Mouse (Mus musculus): ENCODE results near the gene Fibp. TPM values are rescaled to one million over a fixed set of nuclear protein-coding genes. Genes with fewer than 3 reads are reported as not detected.

Fibp gene
- polyA plus RNA-seq, 1 experiment from 2014 or later: 103 TPM

DNA sequence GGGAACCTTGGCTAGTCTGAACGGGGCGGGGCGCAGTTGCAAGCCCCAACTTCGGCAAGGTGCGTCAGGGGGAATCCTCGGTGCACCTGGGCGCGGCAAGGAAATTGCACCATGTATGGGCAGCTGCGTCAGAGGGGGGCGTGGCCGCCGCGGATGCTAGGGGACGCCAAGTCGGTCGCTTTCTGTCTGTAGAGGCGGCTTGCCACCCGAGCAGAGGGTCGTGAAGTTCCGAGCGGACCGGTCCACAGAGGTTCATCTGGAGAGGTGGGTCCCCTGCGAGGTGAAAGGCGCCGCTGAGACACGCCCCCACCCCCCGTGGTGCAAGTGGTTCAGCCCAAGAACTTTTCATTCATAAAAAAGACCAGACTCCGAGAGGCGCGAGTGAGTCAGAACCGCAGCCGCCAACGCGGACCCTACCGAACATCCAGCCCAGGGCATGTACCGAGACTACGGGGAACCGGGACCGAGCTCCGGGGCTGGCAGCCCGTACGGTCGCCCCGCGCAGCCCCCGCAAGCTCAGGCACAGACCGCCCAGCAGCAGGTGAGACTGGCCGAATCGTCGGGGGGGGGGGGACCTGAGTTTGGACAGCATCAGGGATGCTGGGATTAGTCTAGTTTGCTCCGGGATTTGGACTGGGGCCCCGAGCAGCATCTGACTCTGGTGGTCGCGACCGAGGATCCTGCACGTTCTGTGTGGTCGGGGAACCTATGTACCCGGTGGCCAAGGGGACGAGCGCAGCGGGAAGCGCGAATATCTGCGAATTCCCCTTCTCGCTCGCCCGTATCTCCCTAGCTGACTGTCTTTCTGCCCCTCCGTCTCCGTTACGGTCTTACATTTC is 12.7 kb upstream of the Fibp start, which contains the start of gene Fosl1:
Gene Fosl1, plus strand, starts transcription at position 33 of the 839 bp plus-strand sequence.
- H3K27me3 ChIP-seq (ENCODE audit: control insufficient read depth, insufficient read depth, low read length): peaks cover 44% of the 10 kb centered on the region
- peak within 1 kb of the TSS; percentile 91 for H3K4me2 ChIP-seq
- ATAC-seq (ENCODE audit: low FRiP score) (peak; percentile 58), DNase-seq (ENCODE audit: low spot score, missing footprints) (peak; percentile 94)
- peak within 1 kb of the TSS; percentile 48 for H3K9ac ChIP-seq (ENCODE audit: low read length)
- H3K4me1 ChIP-seq (ENCODE audit: control insufficient read depth, insufficient read depth, low read length): peaks cover 12% of the 10 kb centered on the region
- H3K4me3 ChIP-seq (ENCODE audit: low read depth, low read length): peak within 1 kb of the TSS; percentile 50
- no peak within 1 kb of the TSS for H3K27ac ChIP-seq (ENCODE audit: low read depth, low read length)
- H3K9me3 ChIP-seq (ENCODE audit: control insufficient read depth, low read length): no peaks in the 10 kb centered on the region
- WGBS: under 1% methylated on average over 67 of the region's 70 CpGs
- H3K36me3 ChIP-seq (ENCODE audit: control insufficient read depth, insufficient read depth, low read length): no peaks in the 10 kb centered on the region

DNA sequence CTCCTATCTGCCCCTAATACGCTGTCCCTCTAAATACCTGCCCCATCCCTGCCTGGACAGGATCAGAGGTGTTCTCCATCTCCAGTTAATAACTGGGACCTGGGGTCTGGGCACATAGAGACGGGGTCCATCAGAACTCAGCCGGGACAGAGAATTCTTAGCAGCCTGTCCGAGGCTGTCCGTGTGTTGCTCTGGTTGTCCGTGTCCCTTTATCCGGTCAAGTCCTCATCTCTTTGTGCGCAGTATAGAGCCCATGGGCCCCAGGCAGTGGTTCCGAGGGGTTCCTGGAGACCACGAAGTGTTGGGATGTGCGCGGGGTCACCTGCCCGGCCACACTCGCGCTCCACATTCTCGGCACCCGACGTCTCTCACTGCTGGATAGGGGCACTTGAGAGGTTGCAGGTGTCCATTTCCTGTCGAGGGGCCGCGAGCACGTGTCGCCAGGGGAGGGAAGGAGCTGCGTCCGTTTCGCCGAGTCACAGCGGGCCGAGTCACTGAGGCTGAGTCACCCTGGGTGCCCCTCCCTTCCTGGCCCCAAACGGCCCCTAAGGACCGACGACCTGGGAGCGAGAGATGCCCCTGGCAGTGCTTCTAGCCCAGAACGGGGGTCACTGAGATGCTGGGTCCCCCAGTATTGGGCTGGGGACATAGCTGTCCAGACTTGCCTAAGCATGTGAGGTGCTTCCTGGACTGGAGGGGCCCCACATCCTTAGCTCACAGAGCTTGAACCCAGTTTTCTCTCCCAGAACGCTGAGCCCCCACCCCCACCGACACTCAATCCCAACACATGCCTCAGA is 11.9 kb upstream of the Fibp start:
- Histone ChIP-seq H3K4me2 (peak overlapping the region; percentile 91; the same call in 1 of the 2 replicates), H3K9ac (ENCODE audit: low read length) (no peak overlapping the region), H3K27me3 (ENCODE audit: control insufficient read depth, insufficient read depth, low read length) (peaks cover 44% of the 10 kb centered on the region), H3K27ac (ENCODE audit: low read depth, low read length) (no peak overlapping the region), H3K4me1 (ENCODE audit: control insufficient read depth, insufficient read depth, low read length) (peaks cover 12% of the 10 kb centered on the region), H3K36me3 (ENCODE audit: control insufficient read depth, insufficient read depth, low read length) (no peaks in the 10 kb centered on the region), H3K9me3 (ENCODE audit: control insufficient read depth, low read length) (no peaks in the 10 kb centered on the region), H3K4me3 (ENCODE audit: low read depth, low read length) (peak overlapping the region; percentile 50)
- WGBS: 9% methylated on average over 36 of the region's 36 CpGs
- DNase-seq (ENCODE audit: low spot score, missing footprints) (peak; percentile 93), ATAC-seq (ENCODE audit: low FRiP score) (no peak)

DNA sequence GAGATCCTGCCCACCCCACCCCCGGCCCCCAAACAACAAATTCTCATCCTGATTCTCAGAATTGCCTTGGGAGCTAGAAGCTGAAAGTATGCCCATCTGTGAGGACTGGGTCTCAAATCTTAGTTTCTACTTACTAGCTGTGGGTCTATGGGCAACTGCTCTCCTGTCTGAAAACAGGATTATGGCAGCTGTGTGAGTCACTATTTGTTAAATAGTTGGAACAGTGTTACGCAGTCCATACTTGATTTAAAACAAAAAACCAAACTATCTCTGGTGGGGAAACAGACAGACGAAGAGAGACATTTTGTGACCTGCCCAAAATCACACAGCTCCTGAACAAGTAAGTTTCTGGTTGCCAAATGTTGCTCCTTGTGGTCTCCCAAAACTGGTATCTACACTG is 10.7 kb upstream of the Fibp start:
- no peaks in the 10 kb centered on the region for H3K9me3 ChIP-seq (ENCODE audit: control insufficient read depth, low read length)
- H3K36me3 ChIP-seq (ENCODE audit: control insufficient read depth, insufficient read depth, low read length): no peaks in the 10 kb centered on the region
- no peak overlapping the region for H3K27ac ChIP-seq (ENCODE audit: low read depth, low read length)
- no peak overlapping the region for H3K9ac ChIP-seq (ENCODE audit: low read length)
- 84% methylated on average over 3 of the region's 3 CpGs for WGBS
- H3K4me3 ChIP-seq (ENCODE audit: low read depth, low read length): no peak overlapping the region
- H3K4me2 ChIP-seq: no peak overlapping the region
- H3K27me3 ChIP-seq (ENCODE audit: control insufficient read depth, insufficient read depth, low read length): peaks cover 44% of the 10 kb centered on the region
- ATAC-seq (ENCODE audit: low FRiP score) (no peak), DNase-seq (ENCODE audit: low spot score, missing footprints) (no peak)
- H3K4me1 ChIP-seq (ENCODE audit: control insufficient read depth, insufficient read depth, low read length): peaks cover 12% of the 10 kb centered on the region

DNA sequence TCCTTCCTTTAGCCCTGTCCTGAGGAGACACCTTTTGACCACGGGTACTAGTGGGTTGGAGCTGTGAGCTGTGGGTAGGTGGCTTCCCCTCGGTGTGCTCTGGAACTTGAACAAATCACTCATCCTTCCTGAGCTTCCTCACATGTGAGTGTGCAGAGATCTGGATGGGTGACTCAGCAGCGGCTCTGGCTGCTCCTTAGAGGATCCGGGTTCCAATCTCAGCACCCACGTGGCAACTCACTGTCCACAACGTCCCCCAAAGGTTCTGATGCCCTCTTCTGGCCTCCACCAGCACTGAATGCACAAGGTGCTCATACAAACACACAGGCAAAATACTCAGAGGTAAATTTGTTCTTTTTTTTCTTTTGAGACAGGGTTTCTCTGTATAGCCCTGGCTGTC is 8.6 kb upstream of the Fibp start:
- H3K4me1 ChIP-seq (ENCODE audit: control insufficient read depth, insufficient read depth, low read length): peaks cover 29% of the 10 kb centered on the region
- H3K9ac ChIP-seq (ENCODE audit: low read length): no peak overlapping the region
- H3K4me3 ChIP-seq (ENCODE audit: low read depth, low read length): no peak overlapping the region
- no peak overlapping the region for H3K27ac ChIP-seq (ENCODE audit: low read depth, low read length)
- no peak overlapping the region for H3K4me2 ChIP-seq
- DNase-seq (ENCODE audit: low spot score, missing footprints) (no peak), ATAC-seq (ENCODE audit: low FRiP score) (no peak)
- H3K9me3 ChIP-seq (ENCODE audit: control insufficient read depth, low read length): no peaks in the 10 kb centered on the region
- H3K27me3 ChIP-seq (ENCODE audit: control insufficient read depth, insufficient read depth, low read length): peaks cover 35% of the 10 kb centered on the region
- WGBS: 80% methylated on average over 6 of the region's 6 CpGs
- H3K36me3 ChIP-seq (ENCODE audit: control insufficient read depth, insufficient read depth, low read length): no peaks in the 10 kb centered on the region

DNA sequence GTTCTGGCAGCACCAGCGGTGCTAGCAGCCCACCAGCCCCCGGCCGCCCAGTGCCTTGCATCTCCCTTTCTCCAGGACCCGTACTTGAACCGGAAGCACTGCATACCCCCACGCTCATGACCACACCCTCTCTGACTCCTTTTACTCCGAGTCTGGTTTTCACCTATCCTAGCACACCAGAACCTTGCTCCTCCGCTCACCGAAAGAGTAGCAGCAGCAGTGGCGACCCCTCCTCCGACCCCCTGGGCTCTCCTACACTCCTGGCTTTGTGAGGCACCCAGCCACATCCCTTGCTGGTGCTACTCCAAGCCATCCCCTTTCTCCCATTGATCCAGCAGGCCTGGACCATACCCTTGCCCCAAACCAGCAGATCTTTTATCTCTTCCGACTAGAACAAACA is 5.4 kb upstream of the Fibp start:
- WGBS: 76% methylated on average over 12 of the region's 12 CpGs
- DNase-seq (ENCODE audit: low spot score, missing footprints) (no peak), ATAC-seq (ENCODE audit: low FRiP score) (no peak)
- H3K4me3 ChIP-seq (ENCODE audit: low read depth, low read length): no peak overlapping the region
- H3K27ac ChIP-seq (ENCODE audit: low read depth, low read length): no peak overlapping the region
- no peak overlapping the region for H3K9ac ChIP-seq (ENCODE audit: low read length)
- peaks cover 24% of the 10 kb centered on the region for H3K4me1 ChIP-seq (ENCODE audit: control insufficient read depth, insufficient read depth, low read length)
- peak overlapping the region; percentile 100; the same call in 1 of the 2 replicates for H3K4me2 ChIP-seq
- H3K27me3 ChIP-seq (ENCODE audit: control insufficient read depth, insufficient read depth, low read length): peaks cover 4% of the 10 kb centered on the region; the same call in 1 of the 2 replicates
- H3K9me3 ChIP-seq (ENCODE audit: control insufficient read depth, low read length): no peaks in the 10 kb centered on the region
- no peaks in the 10 kb centered on the region for H3K36me3 ChIP-seq (ENCODE audit: control insufficient read depth, insufficient read depth, low read length)

DNA sequence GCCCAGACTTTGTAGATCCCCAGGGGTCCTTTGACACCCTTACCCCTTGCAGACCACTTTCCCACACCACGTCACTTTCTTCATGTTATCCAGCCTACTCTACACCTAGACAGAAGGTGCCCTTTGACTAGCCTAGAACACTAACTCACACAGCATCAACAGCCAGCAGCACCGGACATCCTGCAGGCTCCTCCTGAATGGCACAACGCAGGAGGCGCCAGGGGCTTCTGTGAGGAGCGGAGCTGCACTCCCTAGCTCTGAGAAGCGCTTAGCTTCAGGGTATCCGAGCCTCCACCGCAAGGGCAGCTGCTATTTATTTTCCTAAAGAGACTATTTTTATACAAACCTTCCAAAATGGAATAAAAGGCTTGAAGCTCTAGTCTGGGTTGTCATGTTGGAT is 4.8 kb upstream of the Fibp start:
- Histone ChIP-seq H3K4me2 (peak overlapping the region; percentile 100), H3K4me1 (ENCODE audit: control insufficient read depth, insufficient read depth, low read length) (peaks cover 26% of the 10 kb centered on the region), H3K9me3 (ENCODE audit: control insufficient read depth, low read length) (no peaks in the 10 kb centered on the region), H3K36me3 (ENCODE audit: control insufficient read depth, insufficient read depth, low read length) (no peaks in the 10 kb centered on the region), H3K27me3 (ENCODE audit: control insufficient read depth, insufficient read depth, low read length) (0 out of 2 replicates have a peak, but pooled peaks cover 3% of the 10 kb centered on the region), H3K4me3 (ENCODE audit: low read depth, low read length) (peak overlapping the region; percentile 75; the same call in 1 of the 2 replicates), H3K9ac (ENCODE audit: low read length) (no peak overlapping the region), H3K27ac (ENCODE audit: low read depth, low read length) (no peak overlapping the region)
- ATAC-seq (ENCODE audit: low FRiP score) (no peak), DNase-seq (ENCODE audit: low spot score, missing footprints) (no peak)
- 64% methylated on average over 8 of the region's 8 CpGs for WGBS

DNA sequence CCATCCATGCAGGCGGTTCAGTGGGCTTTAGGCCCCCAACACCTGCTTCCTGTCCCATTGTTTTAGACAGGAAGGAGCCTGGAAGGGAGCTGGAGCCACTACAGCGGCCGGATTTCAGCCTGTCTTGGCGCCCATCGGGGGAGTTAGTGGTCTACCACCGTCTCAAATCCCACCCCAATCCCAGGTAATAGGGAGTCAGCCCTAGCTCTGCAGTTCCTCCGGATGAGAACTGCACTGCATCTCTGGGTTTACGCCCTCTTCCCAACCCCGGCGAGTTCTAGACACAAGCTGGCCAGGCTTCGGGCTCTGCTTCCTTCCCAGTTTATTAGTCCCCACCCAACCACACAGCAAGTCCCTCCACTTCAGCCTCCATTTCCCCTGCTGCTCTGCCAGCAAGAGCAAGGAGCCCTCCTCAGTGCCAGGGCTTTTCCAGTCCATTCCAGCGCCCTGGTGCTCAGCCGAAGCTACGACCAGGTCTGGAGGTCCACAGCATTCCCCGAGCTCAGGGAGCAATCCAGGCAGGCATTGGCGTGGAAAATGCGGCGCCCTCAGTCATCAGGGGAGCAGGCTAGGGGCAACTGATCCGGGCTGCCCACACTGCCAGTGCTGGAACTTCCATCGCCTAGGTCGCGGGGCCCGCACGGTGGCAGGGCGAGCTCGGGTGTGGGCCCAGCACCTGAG is 4.0 kb upstream of the Fibp start:
- no peak for ATAC-seq (ENCODE audit: low FRiP score)
- Histone ChIP-seq H3K27me3 (ENCODE audit: control insufficient read depth, insufficient read depth, low read length) (0 out of 2 replicates have a peak, but pooled peaks cover 3% of the 10 kb centered on the region), H3K4me3 (ENCODE audit: low read depth, low read length) (peak overlapping the region; percentile 75), H3K4me1 (ENCODE audit: control insufficient read depth, insufficient read depth, low read length) (peaks cover 31% of the 10 kb centered on the region), H3K27ac (ENCODE audit: low read depth, low read length) (peak overlapping the region; percentile 89), H3K36me3 (ENCODE audit: control insufficient read depth, insufficient read depth, low read length) (no peaks in the 10 kb centered on the region), H3K9ac (ENCODE audit: low read length) (peak overlapping the region; percentile 87), H3K4me2 (peak overlapping the region; percentile 100), H3K9me3 (ENCODE audit: control insufficient read depth, low read length) (no peaks in the 10 kb centered on the region)
- peak; percentile 93 for DNase-seq (ENCODE audit: low spot score, missing footprints)
- 6% methylated on average over 26 of the region's 26 CpGs for WGBS

DNA sequence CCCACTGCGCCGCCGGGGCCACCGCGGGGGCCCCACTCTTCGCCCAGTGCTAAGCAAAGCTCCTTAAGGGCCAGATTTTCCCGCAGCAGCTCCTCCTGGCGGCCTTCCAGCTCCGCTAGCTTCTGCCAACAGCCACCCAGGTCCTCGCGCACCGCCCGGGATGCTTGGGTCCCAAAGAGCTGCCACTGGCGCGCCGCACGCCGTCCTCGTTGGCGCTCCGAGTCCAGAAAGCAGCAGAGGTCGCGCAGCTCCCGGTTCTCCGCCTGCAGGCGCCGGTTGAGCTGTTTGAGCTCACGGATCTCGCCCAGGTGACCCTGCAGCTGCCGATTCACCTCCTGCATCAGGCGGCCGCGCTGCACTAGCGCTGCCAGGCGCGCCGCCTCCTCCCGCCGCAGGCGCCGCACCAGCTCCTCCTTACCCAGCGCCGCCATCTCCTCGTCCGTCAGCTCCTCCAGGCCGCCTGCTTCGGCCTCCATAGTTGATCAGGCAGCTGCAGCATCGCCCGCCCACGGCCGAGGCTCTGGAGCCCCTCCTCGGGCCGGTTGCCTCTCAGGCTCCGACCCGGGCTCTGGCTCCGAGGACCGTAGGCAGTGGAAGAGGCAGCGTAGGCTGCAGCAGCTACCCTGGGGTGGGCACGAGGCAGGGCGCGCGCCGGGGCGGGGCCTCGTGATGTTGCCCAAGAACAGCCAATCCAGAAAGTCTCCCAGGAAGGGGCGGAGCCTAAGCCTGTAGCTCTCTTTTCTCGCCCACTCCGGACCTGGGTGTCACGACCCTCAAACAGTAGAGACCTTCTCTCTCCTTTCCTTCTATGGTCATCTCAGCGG is 3.3 kb upstream of the Fibp start:
- Histone ChIP-seq H3K4me1 (ENCODE audit: control insufficient read depth, insufficient read depth, low read length) (peaks cover 32% of the 10 kb centered on the region), H3K4me2 (peak overlapping the region; percentile 100), H3K9me3 (ENCODE audit: control insufficient read depth, low read length) (no peaks in the 10 kb centered on the region), H3K4me3 (ENCODE audit: low read depth, low read length) (peak overlapping the region; percentile 75), H3K27me3 (ENCODE audit: control insufficient read depth, insufficient read depth, low read length) (0 out of 2 replicates have a peak, but pooled peaks cover 3% of the 10 kb centered on the region), H3K27ac (ENCODE audit: low read depth, low read length) (peak overlapping the region; percentile 89), H3K9ac (ENCODE audit: low read length) (peak overlapping the region; percentile 87), H3K36me3 (ENCODE audit: control insufficient read depth, insufficient read depth, low read length) (no peaks in the 10 kb centered on the region)
- DNase-seq (ENCODE audit: low spot score, missing footprints): peak; percentile 99
- WGBS: under 1% methylated on average over 69 of the region's 70 CpGs
- ATAC-seq (ENCODE audit: low FRiP score): peak; percentile 92
